Mouse (Mus musculus): ENCODE results near the gene Tmem203. TPM values are rescaled to one million over a fixed set of nuclear protein-coding genes. Genes with fewer than 3 reads are reported as not detected.

Tmem203 gene
- total RNA-seq, 1 experiment = 20.2 TPM

DNA sequence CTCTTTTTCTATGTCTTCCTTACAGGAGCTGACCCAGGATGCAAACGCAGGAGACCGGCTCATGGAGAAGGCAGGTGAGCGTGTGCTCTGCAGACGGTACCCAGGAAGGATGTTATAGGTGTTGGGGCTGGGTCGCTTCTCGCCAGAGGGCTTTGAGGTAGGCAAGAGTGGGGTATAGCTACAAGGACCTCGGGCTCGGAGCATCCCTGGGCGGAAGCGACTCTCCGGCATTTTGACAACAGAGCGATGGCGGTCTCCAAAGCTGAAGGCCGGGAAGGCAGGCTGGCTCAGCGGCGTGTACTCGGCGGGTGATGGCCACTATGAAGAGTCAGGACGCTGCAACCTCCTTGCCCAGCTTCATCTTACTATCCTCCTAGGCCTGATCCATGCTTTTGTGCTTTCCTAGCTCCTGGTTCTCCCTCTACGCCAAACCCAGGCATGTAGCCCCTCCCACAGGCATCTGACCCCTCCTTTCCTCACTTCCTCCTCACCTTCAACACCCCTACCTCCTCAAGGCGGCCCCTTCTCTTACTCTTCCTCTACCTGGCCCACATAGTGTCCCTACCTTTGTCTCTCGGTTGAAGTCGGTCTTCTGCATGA lies 41.9 kb upstream of the Tmem203 start:
- peaks cover 8 to 10% of the 10 kb centered on the region in 2 experiments; a peak in 2 of 4 replicates for H3K4me1 ChIP-seq (ENCODE audit: control insufficient read depth in 2 of 2, insufficient read depth in 2 of 2, low read length in 2 of 2, poor library complexity in 1 of 2)
- peak overlapping the region; percentile 55 for H3K9ac ChIP-seq (ENCODE audit: insufficient read depth, low read depth, low read length, poor library complexity, severe bottlenecking)
- H3K4me3 ChIP-seq (ENCODE audit: insufficient read depth in 1 of 2, low read depth in 1 of 2, low read length in 2 of 2, poor library complexity in 1 of 2, severe bottlenecking in 1 of 2) = peak overlapping the region; percentile 19 to 59
- no peaks in the 10 kb centered on the region for H3K9me3 ChIP-seq (ENCODE audit: control insufficient read depth, insufficient read depth, low read depth, low read length)
- no peak for DNase-seq (ENCODE audit: low read depth, low spot score)
- in situ Hi-C loops (cut with MboI; ENCODE audit: low sequenced_read_pairs in 2 of 2, unreplicated experiment in 2 of 2) = no loop called here
- TF ChIP-seq MAFK (IDR thresholded peaks at IDR 0.05; ENCODE audit: insufficient read depth, low read depth, low read length) = no peak
- no peak for TF ChIP-seq CHD2 (IDR thresholded peaks at IDR 0.05; ENCODE audit: low read depth, low read length)
- no peak for TF ChIP-seq ZNF384 (IDR thresholded peaks at IDR 0.05; ENCODE audit: low read depth, low read length)
- TF ChIP-seq HCFC1 (IDR thresholded peaks at IDR 0.05; ENCODE audit: borderline replicate concordance, insufficient read depth, low read length) = no peak
- no peak for TF ChIP-seq ZC3H11A (IDR thresholded peaks at IDR 0.05; ENCODE audit: borderline replicate concordance, low read depth, low read length)
- 0 out of 2 replicates have a peak, but pooled peaks cover 2% of the 10 kb centered on the region for H3K36me3 ChIP-seq (ENCODE audit: control insufficient read depth, insufficient read depth, low read length, poor library complexity, severe bottlenecking)
- H3K27ac ChIP-seq (ENCODE audit: insufficient read depth, low read depth, low read length, poor library complexity, severe bottlenecking) = no peak overlapping the region

GRCm38 (mm10) chr2:25214444-25214843 lies 40.8 kb upstream of the Tmem203 start, which contains the start of gene Stpg3:
Gene Stpg3 (minus strand): TSS chr2:25214637.
- no peaks in the 10 kb centered on the region for H3K9me3 ChIP-seq (ENCODE audit: control insufficient read depth, insufficient read depth, low read depth, low read length)
- H3K27ac ChIP-seq (ENCODE audit: insufficient read depth, low read depth, low read length, poor library complexity, severe bottlenecking) = no peak within 1 kb of the TSS
- H3K36me3 ChIP-seq (ENCODE audit: control insufficient read depth, insufficient read depth, low read length, poor library complexity, severe bottlenecking) = 0 out of 2 replicates have a peak, but pooled peaks cover 2% of the 10 kb centered on the region
- H3K4me3 ChIP-seq (ENCODE audit: insufficient read depth in 1 of 2, low read depth in 1 of 2, low read length in 2 of 2, poor library complexity in 1 of 2, severe bottlenecking in 1 of 2) = peak within 1 kb of the TSS; percentile 19 to 59
- H3K9ac ChIP-seq (ENCODE audit: insufficient read depth, low read depth, low read length, poor library complexity, severe bottlenecking) = peak within 1 kb of the TSS; percentile 55
- no peak for TF ChIP-seq ZNF384 (IDR thresholded peaks at IDR 0.05; ENCODE audit: low read depth, low read length)
- TF ChIP-seq MAFK (IDR thresholded peaks at IDR 0.05; ENCODE audit: insufficient read depth, low read depth, low read length) = no peak
- TF ChIP-seq CHD2 (IDR thresholded peaks at IDR 0.05; ENCODE audit: low read depth, low read length) = no peak
- no peak for TF ChIP-seq HCFC1 (IDR thresholded peaks at IDR 0.05; ENCODE audit: borderline replicate concordance, insufficient read depth, low read length)
- TF ChIP-seq ZC3H11A (IDR thresholded peaks at IDR 0.05; ENCODE audit: borderline replicate concordance, low read depth, low read length) = no peak
- in situ Hi-C loops (cut with MboI; ENCODE audit: low sequenced_read_pairs in 2 of 2, unreplicated experiment in 2 of 2) = no loop called here
- peaks cover 8 to 10% of the 10 kb centered on the region in 2 experiments; a peak in 2 of 4 replicates for H3K4me1 ChIP-seq (ENCODE audit: control insufficient read depth in 2 of 2, insufficient read depth in 2 of 2, low read length in 2 of 2, poor library complexity in 1 of 2)
- DNase-seq (ENCODE audit: low read depth, low spot score) = no peak

- H3K9me3 ChIP-seq (ENCODE audit: control insufficient read depth, insufficient read depth, low read depth, low read length) = no peaks in the 10 kb centered on the region
- no peak overlapping the region for H3K9ac ChIP-seq (ENCODE audit: insufficient read depth, low read depth, low read length, poor library complexity, severe bottlenecking)
- in situ Hi-C loops (cut with MboI; ENCODE audit: low sequenced_read_pairs in 2 of 2, unreplicated experiment in 2 of 2) = no loop called here
- no peak for DNase-seq (ENCODE audit: low read depth, low spot score)
- TF ChIP-seq MAFK (IDR thresholded peaks at IDR 0.05; ENCODE audit: insufficient read depth, low read depth, low read length) = no peak
- TF ChIP-seq ZC3H11A (IDR thresholded peaks at IDR 0.05; ENCODE audit: borderline replicate concordance, low read depth, low read length) = no peak
- TF ChIP-seq CHD2 (IDR thresholded peaks at IDR 0.05; ENCODE audit: low read depth, low read length) = no peak
- H3K36me3 ChIP-seq (ENCODE audit: control insufficient read depth, insufficient read depth, low read length, poor library complexity, severe bottlenecking) = peaks cover 12% of the 10 kb centered on the region
- no peak overlapping the region for H3K27ac ChIP-seq (ENCODE audit: insufficient read depth, low read depth, low read length, poor library complexity, severe bottlenecking)
- H3K4me3 ChIP-seq (ENCODE audit: insufficient read depth in 1 of 2, low read depth in 1 of 2, low read length in 2 of 2, poor library complexity in 1 of 2, severe bottlenecking in 1 of 2) = no peak overlapping the region
- H3K4me1 ChIP-seq (ENCODE audit: control insufficient read depth in 2 of 2, insufficient read depth in 2 of 2, low read length in 2 of 2, poor library complexity in 1 of 2) = peaks cover 3 to 21% of the 10 kb centered on the region in 2 experiments; a peak in 2 of 4 replicates
Measured at GRCm38 (mm10) chr2:25217666-25218065, 37.6 kb upstream of the Tmem203 start.

DNA sequence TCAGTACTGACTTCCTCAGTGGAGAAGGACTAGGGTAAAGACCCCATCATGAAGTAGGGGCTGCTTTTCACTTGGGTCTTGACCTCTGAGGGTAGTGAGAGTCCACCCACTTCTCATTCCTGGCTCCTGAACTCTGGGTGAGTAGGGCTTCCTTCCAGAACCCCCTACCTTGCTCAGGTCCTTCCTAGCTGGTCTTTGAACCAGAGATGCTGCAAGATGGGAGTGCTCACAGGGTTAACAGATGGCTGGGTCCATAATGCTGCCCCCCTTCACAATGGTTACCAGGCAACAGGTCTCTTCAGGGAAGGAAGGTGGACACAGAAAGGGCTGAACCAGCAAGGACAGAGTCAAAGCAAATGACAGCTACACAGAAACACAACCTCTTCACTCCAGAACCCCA lies 36.8 kb upstream of the Tmem203 start, which contains the start of gene Fam166a:
Gene Fam166a, plus strand, starts transcription at position 301 of the 400 bp plus-strand sequence.
- no peak within 1 kb of the TSS for H3K4me3 ChIP-seq (ENCODE audit: insufficient read depth in 1 of 2, low read depth in 1 of 2, low read length in 2 of 2, poor library complexity in 1 of 2, severe bottlenecking in 1 of 2)
- no peak for TF ChIP-seq ZNF384 (IDR thresholded peaks at IDR 0.05; ENCODE audit: low read depth, low read length)
- TF ChIP-seq HCFC1 (IDR thresholded peaks at IDR 0.05; ENCODE audit: borderline replicate concordance, insufficient read depth, low read length) = no peak
- TF ChIP-seq MAFK (IDR thresholded peaks at IDR 0.05; ENCODE audit: insufficient read depth, low read depth, low read length) = no peak
- TF ChIP-seq CHD2 (IDR thresholded peaks at IDR 0.05; ENCODE audit: low read depth, low read length) = no peak
- no peak for TF ChIP-seq ZC3H11A (IDR thresholded peaks at IDR 0.05; ENCODE audit: borderline replicate concordance, low read depth, low read length)
- H3K36me3 ChIP-seq (ENCODE audit: control insufficient read depth, insufficient read depth, low read length, poor library complexity, severe bottlenecking) = peaks cover 19% of the 10 kb centered on the region
- no peak within 1 kb of the TSS for H3K9ac ChIP-seq (ENCODE audit: insufficient read depth, low read depth, low read length, poor library complexity, severe bottlenecking)
- no peaks in the 10 kb centered on the region for H3K9me3 ChIP-seq (ENCODE audit: control insufficient read depth, insufficient read depth, low read depth, low read length)
- in situ Hi-C loops (cut with MboI; ENCODE audit: low sequenced_read_pairs in 2 of 2, unreplicated experiment in 2 of 2) = no loop called here
- H3K27ac ChIP-seq (ENCODE audit: insufficient read depth, low read depth, low read length, poor library complexity, severe bottlenecking) = no peak within 1 kb of the TSS
- no peak for DNase-seq (ENCODE audit: low read depth, low spot score)
- peaks cover 3 to 18% of the 10 kb centered on the region in 2 experiments; a peak in 2 of 4 replicates for H3K4me1 ChIP-seq (ENCODE audit: control insufficient read depth in 2 of 2, insufficient read depth in 2 of 2, low read length in 2 of 2, poor library complexity in 1 of 2)

Measured in ES-E14 (cell line).